Mouse (Mus musculus): ENCODE measurements around the gene F5. TPM values are rescaled to one million over a fixed set of nuclear protein-coding genes. Genes with fewer than 3 reads are reported as not detected.

The F5 gene
- total RNA-seq, 2 experiments from 2014 or later = 2.3 to 10.6 TPM

GRCm38 (mm10) chr1:164235078-164235477 lies 83.4 kb downstream of the F5 start:
- DNase-seq = no peak

- DNase-seq = peak; percentile 16 to 25
These were observed 84.4 kb downstream of the F5 start for GRCm38 (mm10) chr1:164236078-164236477.

- no peak for DNase-seq
These were observed 89.9 kb downstream of the F5 start for GRCm38 (mm10) chr1:164241494-164241893.

DNA sequence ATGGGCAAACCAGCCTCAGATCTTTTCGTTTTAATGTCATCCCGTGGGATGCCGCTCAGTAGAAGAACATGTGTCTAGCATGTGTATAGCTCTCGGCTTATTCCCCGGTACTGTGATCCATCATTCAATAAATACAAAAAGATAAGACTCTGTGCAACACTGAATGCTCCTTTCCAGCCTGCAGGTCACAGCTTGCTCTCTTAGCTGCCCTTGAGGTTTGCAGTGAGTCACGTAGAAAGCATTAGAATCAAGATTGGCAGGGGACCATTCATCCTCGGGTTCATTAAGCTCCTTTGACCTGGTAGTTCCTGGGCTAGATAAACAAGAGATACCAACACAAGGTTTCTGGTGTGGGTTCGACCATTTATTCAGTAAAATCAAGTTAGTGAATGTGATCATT lies 91.2 kb downstream of the F5 start:
- DNase-seq = peak; percentile 38 to 52

DNA sequence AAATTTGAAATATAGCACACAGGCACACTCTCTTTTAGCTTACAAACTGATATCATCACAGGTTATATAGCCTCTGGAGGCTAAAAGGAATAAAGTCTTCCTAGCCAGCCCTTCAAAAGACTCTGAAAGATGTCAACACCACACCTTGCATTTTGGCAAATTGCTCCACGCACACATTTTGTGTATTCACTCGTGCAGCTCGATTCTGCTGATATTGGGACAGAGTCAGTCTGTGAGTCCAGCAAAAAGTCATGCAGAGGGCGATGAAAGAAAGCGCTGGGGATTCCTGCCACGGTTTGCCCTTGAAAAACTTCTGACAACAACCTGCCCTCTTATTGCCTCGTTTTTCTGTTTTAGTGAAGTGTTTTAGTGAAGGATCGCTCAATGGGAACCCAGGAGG lies 95.8 kb downstream of the F5 start:
- peak; percentile 25 to 29 for DNase-seq

GRCm38 (mm10) chr1:164247971-164248370 lies 96.3 kb downstream of the F5 start:
- peak; percentile 23 to 41 for DNase-seq

- DNase-seq = peak; percentile 99
These were observed 97.1 kb downstream of the F5 start, which contains the start of gene Slc19a2 for GRCm38 (mm10) chr1:164248465-164249331. TSS of gene Slc19a2 (plus strand) at chr1:164249046.

DNA sequence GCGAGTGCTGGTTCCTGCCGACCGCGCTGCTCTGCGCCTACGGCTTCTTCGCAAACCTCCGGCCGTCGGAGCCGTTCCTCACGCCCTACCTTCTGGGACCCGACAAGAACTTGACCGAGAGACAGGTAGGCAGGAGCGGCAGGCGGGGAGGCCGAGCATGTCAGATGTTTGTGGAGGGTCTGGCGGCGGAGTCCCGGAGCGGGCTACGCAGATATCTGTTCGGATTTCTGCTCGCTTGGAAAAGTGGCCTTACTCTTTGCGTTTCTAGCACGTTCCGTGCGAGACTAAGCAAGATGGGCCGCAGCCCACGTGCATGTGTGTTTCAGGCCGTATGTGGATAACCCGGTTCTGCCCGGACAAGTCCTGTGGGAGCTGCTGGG lies 97.7 kb downstream of the F5 start:
- no peak for DNase-seq

- peak in 1 of 2 experiments; percentile 25 for DNase-seq
These were observed 98.9 kb downstream of the F5 start for GRCm38 (mm10) chr1:164250391-164251150.

DNA sequence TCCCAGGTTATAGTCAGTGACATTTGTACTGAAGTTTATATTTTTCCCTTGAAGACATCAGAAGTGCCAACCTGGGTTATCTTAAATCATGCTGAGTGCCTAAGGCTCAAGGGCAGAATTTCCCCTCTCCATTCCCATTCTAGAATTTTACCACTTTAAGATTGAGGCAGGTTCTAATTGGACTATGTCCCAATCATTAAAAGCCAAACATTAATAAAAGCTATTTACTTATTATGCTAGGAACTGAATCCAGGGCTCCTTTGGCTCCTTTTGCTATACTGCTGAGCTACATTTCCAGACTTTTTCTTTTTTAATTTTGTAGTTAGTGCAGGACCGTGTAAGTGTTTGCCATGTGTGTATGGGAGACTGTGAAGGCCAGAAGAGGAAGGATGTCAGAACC lies 99.8 kb downstream of the F5 start:
- DNase-seq = no peak

GRCm38 (mm10) chr1:164252551-164252950 lies 100.9 kb downstream of the F5 start:
- DNase-seq = no peak

GRCm38 (mm10) chr1:164254836-164255235 lies 103.2 kb downstream of the F5 start:
- DNase-seq = peak; percentile 37 to 53

DNA sequence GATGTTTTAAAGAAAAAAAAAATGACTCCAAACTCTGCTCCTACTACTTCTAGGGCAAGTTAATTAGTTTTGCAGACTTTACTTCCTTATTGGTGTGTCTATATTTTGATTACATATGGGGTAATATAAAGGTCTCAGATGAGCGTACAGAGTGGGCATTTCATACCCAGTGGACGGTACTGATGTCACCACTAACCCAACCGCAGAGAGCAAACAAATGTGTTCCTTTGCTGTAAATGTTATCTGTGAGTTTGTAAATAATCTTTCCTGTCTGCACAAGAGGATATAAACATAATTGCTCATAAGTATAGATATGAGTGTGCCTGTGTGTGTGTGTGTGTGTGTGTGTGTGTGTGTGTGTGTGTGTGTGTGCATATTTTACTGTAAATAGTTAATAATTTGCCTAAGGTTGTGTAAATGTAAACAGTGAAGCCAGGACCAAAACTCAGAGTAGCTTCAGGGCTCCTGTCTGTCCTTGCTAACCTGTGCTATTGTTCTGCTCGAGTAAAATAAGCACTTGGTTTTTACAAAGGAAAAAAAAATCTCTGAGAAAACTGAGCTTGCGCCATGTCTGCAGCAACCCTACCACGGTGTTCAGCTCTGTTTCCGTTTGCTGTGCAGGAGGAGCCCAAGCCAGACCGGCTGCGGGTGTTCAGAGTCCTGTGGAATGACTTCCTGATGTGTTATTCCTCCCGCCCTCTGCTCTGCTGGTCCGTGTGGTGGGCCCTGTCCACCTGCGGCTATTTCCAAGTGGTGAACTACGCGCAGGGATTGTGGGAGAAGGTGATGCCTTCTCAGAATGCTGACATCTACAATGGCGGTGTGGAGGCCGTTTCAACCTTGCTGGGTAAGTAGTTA lies 108.8 kb downstream of the F5 start:
- DNase-seq = no peak

GRCm38 (mm10) chr1:164261553-164261952 lies 109.9 kb downstream of the F5 start:
- DNase-seq = peak; percentile 68 to 71

Other genes with a start within 250 kb of the F5 start
- 10 to 100 TPM; 15.8 to 18.1 TPM for gene Scyl3, start 222.7 kb upstream of the F5 start, total RNA-seq (2021)
- gene BC055324, start 157.0 kb upstream of the F5 start, total RNA-seq (2021) = 1 to 10 TPM; 1.7 to 1.9 TPM
- 1 to 10 TPM; 2.6 to 2.8 TPM for gene Mettl18, start 156.9 kb upstream of the F5 start, total RNA-seq (2021)
- gene Sele, start 103.6 kb upstream of the F5 start, total RNA-seq (2021) = 1 to 10 TPM; 4.1 to 4.7 TPM
- under 1 TPM; 0.46 to 0.66 TPM for gene Sell, start 89.9 kb upstream of the F5 start, total RNA-seq (2021)
- 1 to 10 TPM in 1 of 2 experiments, under 1 TPM in 1; 0.79 to 2.0 TPM for gene Selp, start 36.6 kb upstream of the F5 start, total RNA-seq (2021)
- 10 to 100 TPM; 17.4 to 25.5 TPM for gene Slc19a2, start 97.2 kb downstream of the F5 start, total RNA-seq (2021)
- 10 to 100 TPM in 1 of 2 experiments, 1 to 10 TPM in 1; 7.9 to 11.1 TPM for gene Ccdc181, start 123.7 kb downstream of the F5 start, total RNA-seq (2021)
- 10 to 100 TPM; 13.2 to 19.8 TPM for gene Nme7, start 152.3 kb downstream of the F5 start, total RNA-seq (2021)
- 10 to 100 TPM; 30.7 to 30.9 TPM for gene Blzf1, start 155.7 kb downstream of the F5 start, total RNA-seq (2021)

All from adrenal gland, postnatal 36 days (tissue).